Mouse (Mus musculus) cortical plate, adult 2 months (tissue): Measurements from ENCODE around the gene Abtb1.

Experiments
- CTCF ChIP-seq: fragments of 200-500 bp; IDR thresholded peaks from 2 replicates; pipeline ENCODE4 v1.5.1; 2011; ENCODE audit warnings: mild to moderate bottlenecking, control low read depth, low read length; ENCODE audit not compliant: insufficient read depth; ENCODE audit errors: extremely low read depth
- POLR2A ChIP-seq: fragments of 200-500 bp; IDR thresholded peaks from 2 replicates; pipeline ENCODE4 v1.6.1; 2011; ENCODE audit warnings: mild to moderate bottlenecking, low read length, control low read depth; ENCODE audit not compliant: insufficient read depth; ENCODE audit errors: extremely low read depth

DNA sequence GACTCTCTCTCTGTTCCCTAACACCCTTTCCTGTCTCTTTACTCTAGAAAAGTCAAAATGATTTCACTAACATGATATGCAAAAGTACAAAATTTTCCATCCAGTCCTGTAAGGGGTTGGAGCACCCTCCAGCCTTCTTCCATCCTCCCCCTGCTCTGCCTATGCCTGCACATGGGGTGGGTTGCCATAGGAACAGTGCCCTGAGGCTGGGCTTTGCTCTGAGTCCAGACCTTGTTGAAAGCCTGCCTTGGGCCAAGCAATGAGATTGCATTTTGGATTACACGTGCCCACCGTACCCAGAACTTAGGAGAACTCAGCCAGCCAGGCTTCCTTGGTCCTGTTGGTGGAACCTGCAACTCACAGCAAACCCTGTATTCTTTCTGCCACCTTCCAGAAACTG is 48.5 kb downstream of the Abtb1 start:
- TF ChIP-seq CTCF (no peak), POLR2A (no peak)
